Mouse (Mus musculus): ENCODE results near the gene Ppm1g. TPM values are rescaled to one million over a fixed set of nuclear protein-coding genes. Genes with fewer than 3 reads are reported as not detected.
A peak's percentile ranks its signal among the peaks of the same experiment; 100 is the strongest.

The Ppm1g gene
- polyA plus RNA-seq, 1 experiment from 2014 or later, result 182 TPM

DNA sequence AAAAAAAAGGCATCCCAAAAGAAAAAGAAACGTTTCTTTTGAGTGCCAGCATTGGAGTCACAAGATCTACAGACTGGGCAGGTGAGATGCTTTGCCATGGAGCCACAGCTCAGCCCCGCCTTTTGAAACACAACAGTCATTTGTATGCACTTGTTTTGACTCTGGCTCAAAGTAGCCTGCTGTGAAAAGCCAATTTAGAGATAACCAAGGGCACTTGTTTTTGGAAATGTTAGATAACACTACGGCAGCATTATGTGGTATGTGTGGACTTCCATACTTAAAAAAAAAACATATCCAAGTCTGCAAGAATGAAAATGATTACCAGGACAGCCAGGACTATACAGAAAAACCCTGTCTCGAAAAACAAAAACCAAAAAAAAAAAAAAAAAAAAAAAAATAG, 36.8 kb downstream of the Ppm1g start:
- no peak for ATAC-seq (ENCODE audit: low FRiP score, low read depth)
- WGBS, result 67% methylated on average over 4 of the region's 4 CpGs

DNA sequence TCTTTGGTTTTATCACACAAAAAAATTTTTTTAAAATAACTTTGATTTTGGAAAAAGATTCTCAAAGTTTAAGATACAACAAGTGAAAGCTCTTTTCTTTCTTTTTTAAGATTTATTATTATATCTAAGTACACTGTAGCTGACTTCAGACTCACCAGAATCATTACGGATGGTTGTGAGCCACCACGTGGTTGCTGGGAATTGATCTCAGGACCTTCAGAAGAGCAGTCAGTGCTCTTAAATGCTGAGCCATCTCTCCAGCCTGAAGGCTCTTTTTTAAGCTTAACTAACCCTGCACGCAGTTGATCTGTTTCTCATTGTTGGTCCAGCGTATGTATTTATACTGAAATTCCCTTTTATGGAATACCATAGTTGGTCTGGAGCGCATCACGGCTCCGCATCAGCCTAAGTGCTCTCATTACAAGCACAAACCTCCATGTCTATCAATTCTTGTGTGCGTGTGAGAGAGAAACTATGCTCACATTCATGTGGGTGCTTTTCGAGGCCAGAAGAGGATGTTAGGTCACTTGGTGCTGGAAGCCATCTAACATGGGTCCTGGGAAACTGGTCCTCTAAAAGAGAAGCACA, 39.2 kb downstream of the Ppm1g start:
- no peaks in the 10 kb centered on the region; the same call in 1 of the 2 replicates for H3K36me3 ChIP-seq
- H3K9ac ChIP-seq, result no peak overlapping the region
- H3K4me3 ChIP-seq, result no peak overlapping the region
- no peaks in the 10 kb centered on the region for H3K27me3 ChIP-seq
- WGBS, result 95% methylated on average over 9 of the region's 9 CpGs
- H3K4me2 ChIP-seq, result peak overlapping the region; percentile 88; the same call in 1 of the 2 replicates
- H3K4me1 ChIP-seq (replicated peaks), result peaks cover 31% of the 10 kb centered on the region
- H3K27ac ChIP-seq (replicated peaks), result no peak overlapping the region
- ATAC-seq (ENCODE audit: low FRiP score, low read depth), result no peak
- H3K9me3 ChIP-seq, result no peaks in the 10 kb centered on the region

More for the DNA sequence above, 36.8 kb downstream of the Ppm1g start:
- Histone ChIP-seq H3K9ac (no peak overlapping the region), H3K36me3 (peaks cover 19% of the 10 kb centered on the region), H3K4me2 (no peak overlapping the region), H3K9me3 (no peaks in the 10 kb centered on the region), H3K4me3 (no peak overlapping the region), H3K4me1 (replicated peaks) (peaks cover 13% of the 10 kb centered on the region), H3K27me3 (no peaks in the 10 kb centered on the region), H3K27ac (replicated peaks) (no peak overlapping the region)

DNA sequence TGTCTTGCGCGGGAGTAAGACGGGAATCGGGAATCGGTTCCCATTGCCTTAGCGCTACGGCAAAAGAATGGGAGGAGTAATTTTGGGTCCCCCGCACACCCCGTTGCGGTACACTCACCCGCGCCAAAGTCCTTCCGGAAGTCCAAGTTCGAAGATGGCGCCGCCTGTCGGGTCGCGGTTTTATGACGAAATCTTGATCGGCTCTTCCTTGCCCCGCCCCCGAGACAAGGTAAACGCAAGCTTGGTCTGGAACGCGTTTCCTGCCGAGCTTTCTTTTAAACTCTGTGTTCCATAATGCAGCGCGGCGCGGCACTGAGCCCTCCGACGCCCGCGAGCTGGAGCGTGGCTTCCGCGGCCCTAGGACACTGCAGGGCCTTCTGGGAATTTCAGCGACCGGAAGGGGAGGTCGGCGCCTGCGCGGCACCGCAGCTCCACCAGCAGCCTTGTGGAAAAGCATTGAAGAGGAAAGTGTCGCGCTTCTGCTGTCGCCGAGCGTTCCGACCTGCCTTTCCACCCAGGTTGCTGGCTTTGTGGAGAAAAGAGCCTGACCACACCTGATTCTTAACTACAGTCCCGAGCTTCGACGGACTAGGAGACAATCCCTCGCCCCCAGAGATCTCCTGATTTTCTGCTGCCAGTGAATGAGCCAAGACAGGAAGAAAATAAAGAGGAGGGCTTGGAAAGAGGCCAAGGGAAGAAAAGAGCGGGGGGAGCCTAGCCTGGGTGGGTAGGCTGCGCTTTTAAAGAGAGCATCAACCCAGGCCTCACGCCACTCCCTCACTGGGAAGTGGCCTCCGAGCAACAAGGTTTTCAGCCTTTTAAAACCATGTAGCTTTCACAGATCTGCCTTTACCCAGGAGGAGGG, 40.5 kb downstream of the Ppm1g start, which contains the start of the genes Gm29609 and Gtf3c2:
TSS of gene Gm29609 (minus strand) at position 146 of the 865 bp plus-strand sequence.
TSS of gene Gtf3c2 (minus strand) at position 379 of the 865 bp plus-strand sequence.
- peak; percentile 98 for ATAC-seq (ENCODE audit: low FRiP score, low read depth)
- under 1% methylated on average over 59 of the region's 59 CpGs for WGBS
- H3K27ac ChIP-seq (replicated peaks), result peak within 1 kb of the TSS; percentile 95
- H3K9ac ChIP-seq, result peak within 1 kb of the TSS; percentile 81
- H3K27me3 ChIP-seq, result no peaks in the 10 kb centered on the region
- H3K4me3 ChIP-seq, result peak within 1 kb of the TSS; percentile 90
- peak within 1 kb of the TSS; percentile 88 for H3K4me2 ChIP-seq
- peaks cover 4% of the 10 kb centered on the region for H3K36me3 ChIP-seq
- H3K4me1 ChIP-seq (replicated peaks), result peaks cover 31% of the 10 kb centered on the region
- H3K9me3 ChIP-seq, result no peaks in the 10 kb centered on the region

DNA sequence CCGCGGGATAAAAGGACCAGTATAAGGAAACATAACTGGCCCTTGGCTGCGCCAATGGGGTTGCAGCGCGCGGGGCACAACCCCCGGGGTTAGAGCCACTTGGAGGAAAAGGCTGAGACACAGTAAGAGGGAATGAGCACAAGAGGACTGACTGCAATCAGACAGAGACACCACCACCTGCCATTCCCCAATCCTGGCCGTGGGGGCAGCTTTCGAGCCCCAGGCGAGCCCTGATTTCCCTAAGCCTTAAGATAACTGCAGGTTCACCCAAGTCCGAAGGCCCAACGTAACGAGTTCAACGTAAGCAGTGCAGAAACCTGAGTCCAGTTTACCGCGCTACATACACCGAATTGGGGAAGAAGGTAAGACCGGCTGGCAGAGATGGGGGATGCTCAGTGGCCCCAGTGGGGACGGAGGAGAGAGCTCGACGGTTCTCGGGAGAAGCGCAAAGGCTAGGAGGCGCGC, 41.2 kb downstream of the Ppm1g start:
- Histone ChIP-seq H3K36me3 (peaks cover 9% of the 10 kb centered on the region), H3K4me1 (replicated peaks) (peaks cover 31% of the 10 kb centered on the region), H3K4me2 (peak overlapping the region; percentile 88), H3K9me3 (no peaks in the 10 kb centered on the region), H3K27me3 (no peaks in the 10 kb centered on the region), H3K9ac (peak overlapping the region; percentile 81), H3K27ac (replicated peaks) (peak overlapping the region; percentile 95), H3K4me3 (peak overlapping the region; percentile 90)
- ATAC-seq (ENCODE audit: low FRiP score, low read depth), result peak; percentile 79
- WGBS, result 0% methylated on average over 25 of the region's 25 CpGs

DNA sequence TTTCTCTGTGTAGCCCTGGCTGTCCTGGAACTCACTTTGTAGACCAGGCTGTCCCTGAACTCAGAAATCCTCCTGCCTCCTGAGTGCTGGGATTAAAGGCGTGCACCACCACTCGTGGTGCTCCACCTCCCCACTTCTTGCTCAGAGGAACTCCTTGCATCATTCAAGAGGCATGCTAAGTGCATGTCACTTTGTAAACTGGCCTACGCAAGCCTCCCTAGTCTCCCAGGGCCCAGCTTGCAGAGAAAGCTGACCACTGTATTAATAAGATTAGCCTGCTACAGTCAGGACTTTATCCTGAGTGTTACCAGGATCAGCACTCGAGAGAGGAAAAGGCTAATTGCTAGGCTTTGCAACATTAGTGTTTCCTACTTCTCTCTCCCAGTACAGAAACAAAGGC, 51.9 kb downstream of the Ppm1g start:
- no peaks in the 10 kb centered on the region for H3K27me3 ChIP-seq
- WGBS, result 91% methylated on average over 4 of the region's 4 CpGs
- H3K4me3 ChIP-seq, result no peak overlapping the region
- no peaks in the 10 kb centered on the region for H3K4me1 ChIP-seq (replicated peaks)
- no peak overlapping the region for H3K4me2 ChIP-seq
- ATAC-seq (ENCODE audit: low FRiP score, low read depth), result no peak
- H3K36me3 ChIP-seq, result peaks cover 92% of the 10 kb centered on the region
- no peak overlapping the region for H3K9ac ChIP-seq
- H3K9me3 ChIP-seq, result no peaks in the 10 kb centered on the region
- no peak overlapping the region for H3K27ac ChIP-seq (replicated peaks)

DNA sequence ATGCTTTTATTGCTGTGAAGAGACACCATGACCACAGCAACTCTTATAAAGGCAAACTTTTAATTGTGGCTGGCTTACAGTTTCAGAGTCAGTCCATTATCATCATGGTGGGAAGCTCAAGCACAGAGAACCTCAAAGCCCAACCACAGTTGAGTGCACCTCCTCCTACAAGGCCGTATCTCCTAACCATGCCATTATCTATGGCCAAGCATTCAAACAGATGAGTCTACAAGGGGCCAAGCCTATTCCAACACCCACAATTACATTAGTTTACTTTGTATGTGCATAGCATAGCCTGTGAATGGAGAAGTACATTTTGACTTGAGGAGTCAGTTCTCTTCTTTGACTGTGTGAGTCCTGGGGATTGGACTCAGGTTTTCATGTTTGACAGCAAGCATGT, 55.6 kb downstream of the Ppm1g start:
- WGBS, result 87% methylated on average over 1 of the region's 1 CpGs
- Histone ChIP-seq H3K4me1 (replicated peaks) (no peaks in the 10 kb centered on the region), H3K27ac (replicated peaks) (no peak overlapping the region), H3K4me2 (no peak overlapping the region), H3K9me3 (no peaks in the 10 kb centered on the region), H3K27me3 (no peaks in the 10 kb centered on the region), H3K4me3 (no peak overlapping the region), H3K36me3 (peaks cover 89% of the 10 kb centered on the region), H3K9ac (no peak overlapping the region)
- ATAC-seq (ENCODE audit: low FRiP score, low read depth), result no peak

DNA sequence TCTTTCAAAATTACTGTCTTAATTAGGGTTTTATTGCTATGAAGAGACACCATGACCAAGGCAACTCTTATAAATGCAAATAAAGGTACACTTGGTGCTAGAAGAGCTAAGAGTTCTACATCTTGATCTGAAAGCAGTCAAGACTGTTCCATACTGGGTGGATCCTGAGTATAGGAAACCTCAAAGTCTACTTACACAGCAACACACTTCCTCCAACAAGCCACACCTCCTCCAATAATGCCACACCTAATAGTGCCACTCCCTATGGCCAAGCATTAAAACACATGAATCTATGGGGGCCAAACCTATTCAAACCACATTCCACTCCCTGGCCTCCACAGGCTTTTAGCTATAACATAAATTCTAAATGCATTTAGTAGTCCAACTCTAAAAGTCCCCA, 58.0 kb downstream of the Ppm1g start:
- Histone ChIP-seq H3K9me3 (no peaks in the 10 kb centered on the region), H3K36me3 (peaks cover 90% of the 10 kb centered on the region)
- ATAC-seq (ENCODE audit: low FRiP score, low read depth), result no peak

DNA sequence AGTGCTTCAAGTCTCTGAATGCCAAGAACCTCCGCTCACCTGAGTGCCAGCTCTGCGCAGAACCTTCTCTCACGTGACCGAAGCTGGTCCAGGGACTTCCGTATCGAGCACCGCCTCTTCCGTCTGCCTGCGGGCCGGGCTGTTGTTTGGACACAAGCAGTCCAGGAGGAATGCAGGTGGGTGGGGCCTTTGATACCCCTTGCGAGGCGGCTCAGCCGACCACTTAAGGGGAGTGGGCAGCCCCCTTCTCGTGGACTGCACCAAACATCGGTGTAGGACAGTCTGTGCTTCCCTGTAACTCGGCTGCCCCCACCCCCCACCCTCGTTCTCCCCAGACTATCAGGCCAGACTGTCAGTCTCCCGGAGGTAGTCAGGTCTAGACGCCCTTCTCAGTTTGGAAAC, 66.3 kb downstream of the Ppm1g start, which contains the start of gene Mpv17:
TSS of gene Mpv17 (minus strand) at position 100 of the 402 bp plus-strand sequence.
- H3K4me3 ChIP-seq, result peak within 1 kb of the TSS; percentile 68
- peak within 1 kb of the TSS; percentile 70 for H3K27ac ChIP-seq (replicated peaks)
- no peaks in the 10 kb centered on the region for H3K27me3 ChIP-seq
- H3K4me1 ChIP-seq (replicated peaks), result peaks cover 16% of the 10 kb centered on the region
- peak within 1 kb of the TSS; percentile 66 for H3K4me2 ChIP-seq
- ATAC-seq (ENCODE audit: low FRiP score, low read depth), result peak; percentile 96
- H3K9ac ChIP-seq, result peak within 1 kb of the TSS; percentile 70
- H3K36me3 ChIP-seq, result peaks cover 31% of the 10 kb centered on the region
- under 1% methylated on average over 19 of the region's 19 CpGs for WGBS
- H3K9me3 ChIP-seq, result no peaks in the 10 kb centered on the region

More for the DNA sequence above, 58.0 kb downstream of the Ppm1g start:
- Histone ChIP-seq H3K27ac (replicated peaks) (no peak overlapping the region), H3K4me3 (no peak overlapping the region), H3K4me1 (replicated peaks) (no peaks in the 10 kb centered on the region), H3K4me2 (no peak overlapping the region), H3K9ac (no peak overlapping the region), H3K27me3 (no peaks in the 10 kb centered on the region)

DNA sequence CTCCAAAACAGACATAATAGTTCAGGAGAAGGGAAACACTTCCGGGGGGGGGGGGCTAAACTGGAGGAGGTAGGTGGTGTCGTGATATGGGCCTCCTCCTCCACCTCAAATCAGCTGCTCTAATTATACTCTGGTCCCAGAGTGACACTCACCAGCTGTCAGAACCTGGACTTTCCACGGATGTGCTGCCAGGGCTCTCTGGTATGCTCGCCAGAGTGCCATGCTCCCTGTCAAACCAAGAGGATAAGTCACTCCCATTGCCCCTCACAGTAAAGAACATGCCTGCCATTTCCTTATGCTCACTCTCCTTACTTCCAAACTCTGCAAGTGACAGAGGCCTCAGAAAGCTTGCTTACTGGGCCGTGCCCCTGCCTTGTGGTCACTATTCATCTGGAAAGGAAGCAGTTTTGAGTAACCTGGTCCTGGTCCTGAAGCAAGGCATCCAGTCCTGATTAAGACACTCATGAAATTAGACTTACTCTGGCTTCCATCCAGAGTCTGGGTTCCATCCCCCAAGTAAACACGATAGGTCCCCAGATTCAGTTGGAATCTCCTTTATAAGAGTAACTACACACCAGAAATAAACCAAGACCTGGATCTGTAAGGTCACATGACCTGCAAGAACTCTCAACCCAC, 66.9 kb downstream of the Ppm1g start:
- no peaks in the 10 kb centered on the region for H3K27me3 ChIP-seq
- no peaks in the 10 kb centered on the region for H3K9me3 ChIP-seq
- peak overlapping the region; percentile 70 for H3K9ac ChIP-seq
- WGBS, result 45% methylated on average over 6 of the region's 6 CpGs
- H3K27ac ChIP-seq (replicated peaks), result peak overlapping the region; percentile 70
- H3K4me3 ChIP-seq, result peak overlapping the region; percentile 68
- ATAC-seq (ENCODE audit: low FRiP score, low read depth), result peak; percentile 48
- peak overlapping the region; percentile 66 for H3K4me2 ChIP-seq
- peaks cover 26% of the 10 kb centered on the region for H3K36me3 ChIP-seq
- H3K4me1 ChIP-seq (replicated peaks), result peaks cover 16% of the 10 kb centered on the region
